Mouse (Mus musculus) myocyte (in vitro differentiated cells): ENCODE results near the gene Kif4.

Experiments used
- POLR2A ChIP-seq: IDR thresholded peaks from one replicate; pipeline ENCODE4 v1.6.1; 2011; ENCODE audit warnings: low read depth, mild to moderate bottlenecking, control low read depth, moderate library complexity; ENCODE audit not compliant: insufficient read length
- POLR2AphosphoS2 ChIP-seq: IDR thresholded peaks from one replicate; pipeline ENCODE4 v1.6.1; 2011; ENCODE audit warnings: low read depth, control low read depth; ENCODE audit not compliant: insufficient read length
- REST ChIP-seq: IDR thresholded peaks from one replicate; pipeline ENCODE4 v1.6.1; 2011; ENCODE audit warnings: mild to moderate bottlenecking, control low read depth, moderate library complexity; ENCODE audit not compliant: insufficient read depth, insufficient read length
- SRF ChIP-seq: IDR thresholded peaks from one replicate; pipeline ENCODE4 v1.6.1; 2011; ENCODE audit warnings: low read depth; ENCODE audit not compliant: control insufficient read depth, insufficient read length
- TCF12 ChIP-seq: IDR thresholded peaks from one replicate; pipeline ENCODE4 v1.6.1; 2011; ENCODE audit warnings: mild to moderate bottlenecking, control low read depth; ENCODE audit not compliant: poor library complexity, insufficient read depth, severe bottlenecking

GRCm38 (mm10) chrX:100618488-100618887 is 7.0 kb upstream of the Kif4 start:
- TF ChIP-seq POLR2A (no peak), TCF12 (no peak), POLR2AphosphoS2 (no peak), REST (no peak), SRF (no peak)
